Mouse (Mus musculus) gastrocnemius, postnatal 25 days (tissue): Measurements from ENCODE around the gene Slc22a17. TPM values are rescaled to one million over a fixed set of nuclear protein-coding genes. Genes with fewer than 3 reads are reported as not detected.

ENCODE experiments used
- DNase-seq: peaks from one replicate; pipeline ENCODE4 v3.0.0; 2022
- microRNA-seq, 2 experiments: library from miRNA; unstranded; fragments of <30 nt; microRNA quantifications; one replicate each; pipeline ENCODE4 v1.2.0; 2021; ENCODE audit warnings: borderline replicate concordance in 2 of 2
- total RNA-seq, 2 experiments: library from RNA; stranded (reverse); gene quantifications; 1 replicate in 1 of 2; 2 replicates in 1 of 2; pipeline ENCODE4 v1.2.3; 2021

The Slc22a17 gene
- total RNA-seq, 2 experiments from 2014 or later, result 2.4 to 2.5 TPM

GRCm38 (mm10) chr14:54860511-54860910 is 52.4 kb downstream of the Slc22a17 start:
- DNase-seq, result no peak

GRCm38 (mm10) chr14:54857891-54858290 is 55.0 kb downstream of the Slc22a17 start:
- no peak for DNase-seq

DNA sequence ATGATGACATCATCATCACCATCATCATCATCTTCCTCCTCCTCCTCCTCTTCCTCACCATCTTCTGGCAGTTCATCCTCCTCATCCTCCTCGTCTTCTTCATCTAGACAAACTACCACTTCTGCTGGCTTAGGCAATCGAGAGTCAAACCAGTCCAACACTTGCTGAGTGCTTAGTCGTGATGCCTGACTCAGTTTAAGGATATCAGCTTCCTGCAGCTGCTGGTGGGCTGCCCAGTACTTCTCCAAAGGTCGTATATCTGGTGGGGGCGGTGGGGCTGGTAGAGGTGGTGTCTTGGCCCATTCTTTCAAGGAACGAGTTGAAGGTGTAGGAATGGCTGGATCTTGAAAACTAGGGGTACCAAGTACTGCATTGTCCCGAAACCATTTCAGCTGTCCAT is 56.2 kb downstream of the Slc22a17 start:
- DNase-seq, result no peak

Small RNA genes within 50 kb of the gene (microRNA-seq; reads per million reads assigned to microRNA genes)
- gene Mir208a, result 6.6 to 27.0 reads per million in 2 experiments

Other genes with a start within 250 kb of the Slc22a17 start
- gene 1700123O20Rik, start 226.9 kb downstream of the Slc22a17 start, total RNA-seq, result 10 to 100 TPM in 1 of 2 experiments, 1 to 10 TPM in 1; 8.4 to 10.0 TPM
- 10 to 100 TPM; 61.2 to 78.1 TPM for gene Acin1, start 226.2 kb downstream of the Slc22a17 start, total RNA-seq
- gene Gm29776, start 214.3 kb downstream of the Slc22a17 start, total RNA-seq, result not detected
- gene Cebpe, start 201.0 kb downstream of the Slc22a17 start, total RNA-seq, result not detected
- gene Slc7a8, start 131.2 kb downstream of the Slc22a17 start, total RNA-seq, result 10 to 100 TPM; 12.3 to 13.0 TPM
- 1 to 10 TPM; 1.3 to 2.0 TPM for gene Rnf212b, start 99.0 kb downstream of the Slc22a17 start, total RNA-seq
- 1 to 10 TPM; 3.3 to 4.5 TPM for gene Homez, start 42.2 kb downstream of the Slc22a17 start, total RNA-seq
- 1 to 10 TPM; 3.0 to 3.5 TPM for gene Ppp1r3e, start 35.6 kb downstream of the Slc22a17 start, total RNA-seq
- 10 to 100 TPM; 21.6 to 24.4 TPM for gene Bcl2l2, start 29.8 kb downstream of the Slc22a17 start, total RNA-seq
- 1 to 10 TPM; 1.3 to 2.3 TPM for gene Gm20521, start 29.7 kb downstream of the Slc22a17 start, total RNA-seq
- 10 to 100 TPM; 47.1 to 52.7 TPM for gene Pabpn1, start 20.6 kb downstream of the Slc22a17 start, total RNA-seq
- 1 to 10 TPM; 2.6 to 3.7 TPM for gene Efs, start 13.0 kb upstream of the Slc22a17 start, total RNA-seq
- not detected for gene Il25, start 19.6 kb upstream of the Slc22a17 start, total RNA-seq
- gene Cmtm5, start 23.1 kb upstream of the Slc22a17 start, total RNA-seq, result under 1 TPM; 0.51 to 0.70 TPM
- 100 to 1,000 TPM in 1 of 2 experiments, 10 to 100 TPM in 1; 42.1 to 200 TPM for gene Myh6, start 53.8 kb upstream of the Slc22a17 start, total RNA-seq
- gene Gm17428, start 63.8 kb upstream of the Slc22a17 start, total RNA-seq, result not detected
- 1,000 to 10,000 TPM in 1 of 2 experiments, 100 to 1,000 TPM in 1; 192 to 1,011 TPM for gene Myh7, start 81.5 kb upstream of the Slc22a17 start, total RNA-seq
- 10 to 100 TPM; 15.7 to 17.0 TPM for gene Ngdn, start 102.3 kb upstream of the Slc22a17 start, total RNA-seq
- 1 to 10 TPM; 3.5 to 3.7 TPM for gene Zfhx2, start 179.2 kb upstream of the Slc22a17 start, total RNA-seq
- gene Thtpa, start 181.7 kb upstream of the Slc22a17 start, total RNA-seq, result 10 to 100 TPM; 10.5 to 11.1 TPM
- gene Ap1g2, start 193.5 kb upstream of the Slc22a17 start, total RNA-seq, result 1 to 10 TPM; 4.8 to 5.7 TPM
- under 1 TPM; 0.28 to 0.35 TPM for gene Jph4, start 203.8 kb upstream of the Slc22a17 start, total RNA-seq